Mouse (Mus musculus): ENCODE measurements around the gene H2-DMa. TPM values are rescaled to one million over a fixed set of nuclear protein-coding genes. Genes with fewer than 3 reads are reported as not detected.

H2-DMa gene
- total RNA-seq, 2 experiments from 2014 or later, result 17.2 to 20.4 TPM

DNA sequence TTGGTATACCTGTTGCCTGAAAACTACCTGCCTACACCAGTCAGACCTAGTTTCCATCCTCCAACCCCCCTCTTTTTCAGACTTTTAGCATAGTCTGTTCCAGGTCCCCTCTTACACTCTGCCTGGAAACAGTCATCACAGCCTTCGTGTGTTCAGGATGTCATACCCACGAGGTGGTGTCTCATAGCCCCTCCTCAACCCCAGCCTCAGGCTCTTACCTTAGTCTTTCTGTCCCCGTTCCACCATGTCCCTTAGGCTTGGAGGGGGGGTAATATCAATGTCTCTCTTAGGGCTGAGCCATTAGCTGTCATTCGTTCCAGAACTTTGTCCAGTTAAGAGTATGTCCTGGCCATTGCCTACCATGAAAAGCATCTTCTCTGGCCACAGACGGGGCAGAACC, 18.2 kb upstream of the H2-DMa start:
- ATAC-seq (replicated peaks; ENCODE audit: low FRiP score, poor library complexity, severe bottlenecking), result 0 out of 2 replicates have a peak, but pooled peaks have one; percentile 5

DNA sequence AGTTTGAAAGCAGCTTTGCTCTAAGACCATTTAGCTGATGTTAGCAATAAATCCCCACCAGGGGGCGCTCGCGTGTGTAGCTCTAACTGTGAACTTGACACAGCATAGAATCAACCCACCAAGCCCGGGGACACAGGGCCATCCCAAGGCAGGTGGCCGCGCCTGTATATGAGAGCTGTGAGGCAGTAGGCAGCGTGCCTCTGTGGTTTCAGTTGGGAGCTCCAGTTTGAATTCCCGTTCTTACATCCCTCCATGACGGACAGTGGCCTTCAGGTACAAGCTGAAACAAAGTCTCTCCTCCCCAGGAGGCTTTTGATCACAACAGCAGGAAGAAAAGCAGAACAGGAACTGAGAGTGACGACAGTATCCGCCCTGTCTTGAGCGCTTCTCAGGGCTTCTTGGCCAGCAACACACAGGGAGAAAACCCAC, 17.7 kb upstream of the H2-DMa start:
- peak; percentile 93 for ATAC-seq (replicated peaks; ENCODE audit: low FRiP score, poor library complexity, severe bottlenecking)

DNA sequence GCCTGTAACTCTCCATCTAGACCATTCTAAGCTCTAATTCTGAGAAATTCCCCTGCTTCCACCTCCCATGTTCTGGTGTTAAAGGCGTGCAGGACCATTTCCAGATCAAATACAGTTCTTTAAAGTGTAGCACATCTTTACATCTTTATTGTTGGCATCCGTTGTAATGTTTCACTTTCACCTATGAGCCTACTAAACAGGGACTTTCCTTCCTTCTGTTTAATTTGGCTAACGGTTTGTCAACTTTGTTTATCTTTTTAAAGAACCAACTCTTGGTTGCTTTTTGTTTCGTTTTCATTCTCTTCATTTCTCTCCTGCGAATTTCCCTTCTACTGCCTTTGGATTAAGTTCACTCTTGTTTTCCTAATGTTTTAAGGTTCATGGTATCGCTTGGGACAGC, 16.5 kb upstream of the H2-DMa start:
- no peak for ATAC-seq (replicated peaks; ENCODE audit: low FRiP score, poor library complexity, severe bottlenecking)

DNA sequence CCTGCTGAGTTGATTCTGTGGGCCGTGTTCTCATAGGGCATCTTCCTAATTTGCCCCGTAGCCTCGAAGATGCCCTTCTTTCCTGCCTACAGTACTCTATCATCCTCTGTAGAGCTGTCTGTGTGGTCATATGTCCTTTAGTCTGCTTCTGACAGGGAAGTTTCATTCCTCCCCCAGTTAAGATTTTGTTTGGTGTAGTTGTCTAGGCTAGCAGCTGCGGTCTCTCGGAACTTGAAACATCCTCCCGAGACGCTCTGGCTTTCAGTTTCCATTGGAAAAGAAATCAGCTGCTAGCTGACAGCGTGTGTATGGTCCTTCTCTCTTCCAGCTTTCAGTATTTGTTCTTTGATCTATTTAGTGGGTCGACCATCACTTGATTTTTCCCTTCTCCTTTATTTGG, 14.5 kb upstream of the H2-DMa start:
- ATAC-seq (replicated peaks; ENCODE audit: low FRiP score, poor library complexity, severe bottlenecking), result no peak

DNA sequence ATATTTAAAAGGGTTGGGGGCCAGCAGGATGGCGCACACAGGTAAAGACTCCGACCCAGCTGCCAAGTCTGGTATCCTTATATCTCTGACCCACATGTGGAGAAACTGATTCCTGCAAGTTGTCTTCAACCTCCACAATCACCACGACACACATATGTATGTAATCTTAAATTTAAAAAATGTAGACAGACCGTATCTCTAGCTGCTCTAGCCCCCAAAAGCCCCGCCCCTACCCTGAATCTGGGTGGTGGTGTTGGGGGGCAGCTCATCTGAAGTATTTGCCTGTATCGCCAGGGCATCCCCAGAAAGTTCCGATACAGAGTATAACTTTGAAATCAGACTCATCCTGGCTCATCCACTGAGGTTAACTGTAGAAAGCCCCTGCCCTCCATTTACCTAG, 12.8 kb upstream of the H2-DMa start:
- no peak for ATAC-seq (replicated peaks; ENCODE audit: low FRiP score, poor library complexity, severe bottlenecking)

DNA sequence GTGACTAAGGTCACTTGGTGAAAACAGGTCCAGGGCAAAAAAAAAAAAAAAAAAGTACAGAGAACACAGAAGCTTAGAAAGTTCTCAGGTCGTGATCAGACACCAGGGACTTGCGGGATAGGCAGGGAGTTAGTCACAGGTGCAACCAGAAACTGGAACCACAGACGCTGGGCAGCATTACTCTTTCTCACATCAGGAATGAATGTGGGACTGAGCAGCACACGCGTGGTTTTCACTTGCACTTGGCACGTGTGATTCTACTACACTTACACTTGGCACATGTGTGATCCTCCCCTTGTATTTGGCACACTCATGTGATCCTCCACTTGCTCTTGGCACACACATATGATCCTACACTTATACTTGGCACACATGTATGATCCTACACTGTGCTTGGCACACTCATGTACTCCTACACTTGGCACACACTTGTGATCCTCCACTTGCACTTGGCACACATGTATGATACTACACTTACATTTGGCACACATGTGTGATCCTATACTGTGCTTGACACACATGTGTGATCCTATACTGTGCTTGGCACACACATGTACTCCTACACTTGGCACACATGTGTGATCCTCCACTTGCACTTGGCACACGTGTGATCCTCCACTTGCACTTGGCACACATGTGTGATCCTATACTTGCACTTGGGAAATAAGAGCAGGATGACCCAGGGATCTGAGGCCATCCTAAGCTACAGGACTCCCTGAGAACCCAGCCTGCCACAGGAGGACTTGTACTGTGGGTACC, 12.1 kb upstream of the H2-DMa start:
- no peak for ATAC-seq (replicated peaks; ENCODE audit: low FRiP score, poor library complexity, severe bottlenecking)

DNA sequence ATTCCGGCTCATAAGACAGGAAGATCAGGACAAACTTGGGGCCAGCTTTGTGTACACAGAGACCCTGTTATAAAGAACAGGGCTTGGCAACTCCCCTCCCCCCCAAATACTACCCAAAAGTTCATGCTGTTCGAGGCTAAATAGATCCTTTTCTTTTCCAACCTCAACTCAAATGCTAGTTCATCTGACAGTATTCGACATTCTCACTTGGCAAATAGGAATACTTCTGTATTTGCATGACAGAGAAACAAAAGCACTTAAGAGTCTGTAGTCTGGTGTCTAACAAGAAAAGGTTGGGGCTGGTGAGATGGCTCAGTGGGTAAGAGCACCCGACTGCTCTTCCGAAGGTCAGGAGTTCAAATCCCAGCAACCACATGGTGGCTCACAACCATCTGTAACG, 10.9 kb upstream of the H2-DMa start:
- ATAC-seq (replicated peaks; ENCODE audit: low FRiP score, poor library complexity, severe bottlenecking), result no peak

DNA sequence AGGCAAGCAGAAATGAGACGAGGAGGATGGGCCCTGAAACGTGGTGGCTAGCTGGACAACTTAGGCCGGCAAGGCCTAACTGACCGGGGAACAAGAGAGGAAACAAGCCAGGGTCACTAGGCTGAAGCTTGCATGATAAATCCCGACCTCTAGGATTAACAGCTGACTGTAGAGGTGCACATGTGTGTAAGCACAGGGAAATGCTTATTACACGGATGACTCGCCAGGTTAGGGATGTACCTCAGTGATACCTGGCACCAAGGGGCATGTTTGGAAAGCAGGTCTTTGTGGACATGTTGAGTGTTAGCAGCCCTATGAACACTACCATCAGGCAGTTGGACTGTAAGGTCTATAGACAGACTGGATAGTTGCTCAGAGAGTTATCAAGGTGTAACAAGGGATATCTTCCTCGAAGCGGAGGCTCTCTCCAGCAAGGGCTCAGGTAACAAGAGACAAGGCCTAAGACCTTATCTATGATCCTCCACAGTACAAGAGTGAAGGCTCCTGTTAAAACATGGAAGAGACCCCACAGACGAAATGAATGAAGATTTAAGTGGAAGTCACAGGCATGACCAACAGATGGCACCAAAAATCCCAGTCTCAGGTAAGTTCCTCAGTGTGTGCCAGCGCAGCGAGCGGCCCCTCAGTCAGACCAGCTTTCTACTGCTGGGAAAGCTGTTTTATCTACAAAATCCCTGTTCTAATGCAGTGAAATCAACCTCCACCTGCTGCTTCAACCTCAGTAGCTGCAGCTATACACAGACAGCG, 10.1 kb upstream of the H2-DMa start:
- no peak for ATAC-seq (replicated peaks; ENCODE audit: low FRiP score, poor library complexity, severe bottlenecking)

DNA sequence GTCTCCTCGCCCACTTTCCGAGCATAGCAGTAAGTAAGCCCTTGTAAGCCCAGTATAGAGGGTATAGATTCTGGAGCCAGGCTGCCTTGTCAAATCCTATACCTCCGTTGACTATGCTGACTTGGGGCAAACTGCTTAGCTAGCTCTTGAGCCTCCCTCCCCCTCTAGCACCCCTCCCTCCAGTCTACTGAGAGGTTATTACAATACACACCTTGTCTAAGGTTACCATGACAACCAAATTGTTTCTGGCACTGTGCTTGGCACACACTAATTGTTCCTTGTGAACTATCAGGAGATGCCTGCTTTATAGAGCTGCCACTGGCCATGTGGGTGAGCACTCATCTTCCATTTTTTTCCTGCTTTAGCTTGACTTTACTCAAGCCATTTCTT, 9.5 kb upstream of the H2-DMa start:
- ATAC-seq (replicated peaks; ENCODE audit: low FRiP score, poor library complexity, severe bottlenecking), result no peak

DNA sequence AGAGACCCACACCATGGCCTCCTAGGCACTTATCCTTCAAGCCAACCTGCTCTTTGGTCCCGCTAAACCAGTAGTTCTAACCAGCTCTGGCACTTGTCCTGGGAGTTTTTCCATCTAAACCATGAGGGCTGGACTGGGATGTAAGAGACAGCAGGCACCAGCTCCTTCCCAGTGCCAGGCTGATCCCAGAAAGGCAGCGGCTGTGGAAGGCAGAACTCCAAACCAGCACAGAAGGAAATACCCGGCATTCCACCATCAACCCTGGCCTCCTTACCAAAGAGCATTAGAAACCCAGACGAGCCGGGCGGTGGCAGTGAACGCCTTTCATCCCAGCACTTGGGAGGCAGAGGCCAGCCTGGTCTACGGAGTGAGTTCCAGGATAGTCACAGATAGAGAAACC, 9.0 kb upstream of the H2-DMa start:
- no peak for ATAC-seq (replicated peaks; ENCODE audit: low FRiP score, poor library complexity, severe bottlenecking)

DNA sequence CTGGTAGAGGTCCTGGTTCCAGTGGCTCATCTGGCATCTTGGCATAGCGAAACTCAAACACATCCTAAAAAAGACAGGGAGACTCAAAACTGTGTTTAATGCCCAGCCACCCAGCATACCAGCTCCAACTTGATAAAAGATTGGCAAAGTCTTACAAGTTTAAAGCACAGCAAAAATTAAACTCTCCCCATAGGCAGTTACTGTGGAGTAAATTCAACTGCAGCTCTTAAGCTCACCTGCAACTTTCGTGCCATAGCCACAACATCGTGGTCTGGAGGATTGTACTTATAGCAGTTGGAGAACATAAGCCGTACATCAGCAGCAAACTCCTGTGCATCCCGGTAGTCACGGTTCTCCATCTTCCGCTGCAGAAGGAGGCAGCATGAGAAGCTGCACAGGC, 5.2 kb upstream of the H2-DMa start:
- ATAC-seq (replicated peaks; ENCODE audit: low FRiP score, poor library complexity, severe bottlenecking), result no peak

DNA sequence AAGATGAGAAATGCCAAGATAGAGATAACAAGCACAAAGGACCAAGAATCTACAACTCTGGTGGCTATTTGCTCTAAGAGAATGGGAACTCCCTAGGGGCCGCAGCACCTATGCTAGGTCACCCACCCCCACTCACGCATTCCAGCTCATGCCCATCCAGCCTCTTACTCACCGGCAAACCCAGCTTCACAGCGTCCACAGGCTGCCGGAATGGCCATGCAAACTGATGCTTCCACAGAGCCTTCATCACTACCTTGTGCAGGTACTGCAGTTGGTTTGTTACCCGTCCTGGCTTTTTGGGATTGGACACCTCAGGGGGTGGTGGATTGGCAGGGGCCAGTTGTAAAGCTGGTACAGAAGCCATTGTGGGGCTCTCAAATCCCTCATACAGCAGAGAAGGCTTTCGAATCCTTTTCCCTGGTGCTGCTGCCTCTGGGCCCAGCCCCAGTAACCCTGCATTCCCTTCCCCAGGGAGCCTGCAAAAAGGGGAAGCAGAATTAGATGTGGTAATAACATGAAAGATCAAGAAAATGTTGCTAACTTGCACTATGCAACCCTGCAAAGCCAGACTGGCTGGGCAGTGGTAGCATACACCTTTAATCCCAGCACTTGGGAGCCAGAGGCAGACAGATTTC, 2.5 kb upstream of the H2-DMa start:
- ATAC-seq (replicated peaks; ENCODE audit: low FRiP score, poor library complexity, severe bottlenecking), result no peak

DNA sequence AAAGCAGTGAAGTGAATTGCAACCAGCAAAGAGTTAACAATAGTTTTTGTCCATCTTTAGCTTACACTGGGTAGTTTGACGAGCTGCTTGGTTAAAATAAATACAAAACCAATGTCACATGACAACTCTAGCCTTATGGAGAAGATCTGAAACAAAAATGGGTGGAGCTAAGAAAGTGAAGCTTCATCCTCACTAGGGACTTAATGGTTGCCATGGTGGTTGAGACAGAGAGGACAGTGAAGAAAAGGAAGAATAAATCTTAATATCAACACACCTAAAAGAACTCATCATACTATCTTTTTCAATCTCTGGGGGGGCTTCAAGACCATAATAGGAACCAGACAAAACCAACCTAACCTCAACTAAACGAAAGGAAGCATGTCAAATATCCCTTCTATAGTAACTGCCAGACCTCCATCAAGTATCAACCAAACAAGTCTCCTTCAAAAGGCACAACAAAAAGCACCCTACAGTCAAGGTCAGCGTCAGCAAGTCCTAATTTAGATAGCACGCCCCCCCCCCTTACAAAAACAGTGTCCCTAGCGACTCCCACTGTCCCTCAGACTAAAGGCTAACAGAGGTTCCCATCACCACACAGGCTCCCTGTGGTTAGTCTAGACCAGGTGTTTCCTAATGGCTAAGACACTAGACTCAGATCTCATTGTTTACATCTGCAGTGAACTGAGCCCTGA, 1.8 kb upstream of the H2-DMa start:
- ATAC-seq (replicated peaks; ENCODE audit: low FRiP score, poor library complexity, severe bottlenecking), result no peak

DNA sequence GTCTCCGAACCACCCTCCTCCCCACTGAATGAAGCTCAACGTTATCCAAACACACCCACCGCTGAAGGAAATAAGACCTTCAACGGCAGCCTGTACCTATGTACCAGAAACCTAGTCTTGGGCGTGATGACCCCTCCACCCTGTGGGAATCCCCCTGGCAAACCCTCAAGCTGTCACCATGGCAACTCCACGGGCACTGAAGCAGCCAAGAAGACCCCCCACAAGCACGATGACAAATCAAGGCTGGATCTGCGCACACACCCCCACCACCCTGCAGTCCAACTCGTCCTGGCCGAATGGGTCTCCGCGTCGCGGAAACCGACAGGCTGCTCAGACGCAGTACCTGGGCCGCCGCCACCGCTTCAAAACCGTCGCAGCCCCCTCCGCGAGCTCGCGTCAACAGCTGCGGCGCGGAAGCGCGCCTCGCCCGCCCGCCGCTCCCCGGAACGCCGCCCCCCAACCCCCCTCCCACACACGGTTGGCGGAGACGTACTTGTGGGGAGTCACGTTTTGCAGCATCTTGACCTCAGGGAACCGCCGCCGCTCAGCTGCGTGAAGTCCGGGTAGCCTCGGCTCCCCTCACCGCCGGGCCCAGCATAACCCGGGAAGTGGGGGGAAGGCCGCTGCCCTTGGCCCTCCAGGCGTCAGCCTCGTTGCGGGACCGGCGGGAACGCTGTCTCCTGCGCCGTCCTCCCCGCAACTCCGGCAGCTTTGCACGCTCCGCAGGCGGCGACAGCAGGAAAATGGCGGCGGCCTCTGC, 1.0 kb upstream of the H2-DMa start:
- no peak for ATAC-seq (replicated peaks; ENCODE audit: low FRiP score, poor library complexity, severe bottlenecking)

DNA sequence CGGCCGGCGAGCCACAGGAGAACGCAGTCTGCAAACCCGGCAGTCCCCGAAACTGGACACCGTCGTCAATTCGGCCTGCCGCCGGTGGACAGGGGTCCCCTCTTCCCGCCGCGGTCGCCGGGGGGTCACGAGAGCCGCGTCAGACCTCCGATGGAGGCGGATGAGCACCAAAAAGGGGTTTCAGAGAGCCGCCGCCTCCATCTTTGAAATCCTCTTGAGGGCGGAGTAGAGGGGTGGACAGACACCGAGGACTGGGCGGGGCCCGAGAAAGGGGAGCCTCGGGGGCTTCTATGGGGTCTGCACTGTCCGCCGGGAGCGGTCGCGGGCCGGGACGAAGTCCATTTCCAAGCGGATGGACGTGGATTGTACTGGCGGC, 480 bp upstream of the H2-DMa start:
- ATAC-seq (replicated peaks; ENCODE audit: low FRiP score, poor library complexity, severe bottlenecking), result peak; percentile 10

DNA sequence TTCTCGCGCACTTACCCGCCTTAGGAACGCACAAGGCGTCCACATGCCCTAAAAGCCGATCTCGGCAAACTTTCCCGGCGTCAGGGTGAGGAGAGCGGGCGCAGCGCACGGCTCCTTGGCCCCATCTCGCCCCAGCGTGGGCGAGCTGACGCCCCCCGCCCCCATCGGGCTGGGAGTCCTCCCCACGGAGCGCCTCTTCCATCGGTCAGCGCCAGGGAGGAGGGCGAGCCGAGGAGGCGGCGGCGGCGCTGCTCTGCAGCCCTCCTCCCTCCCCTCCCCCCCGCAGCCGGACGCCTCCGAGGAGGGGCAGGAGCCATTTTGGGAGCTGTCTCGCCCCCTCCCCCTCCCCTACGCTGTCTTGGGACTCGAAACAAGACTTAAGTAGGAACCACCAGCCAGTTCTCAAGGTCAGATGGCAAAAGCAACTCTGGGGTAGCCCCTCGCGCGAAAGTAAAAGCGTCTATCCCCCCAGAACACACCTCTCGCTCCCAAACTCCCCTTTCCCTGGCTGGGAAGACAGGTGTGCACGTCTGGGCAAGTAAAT, 911 bp downstream of the H2-DMa start:
- ATAC-seq (replicated peaks; ENCODE audit: low FRiP score, poor library complexity, severe bottlenecking), result 0 out of 2 replicates have a peak, but pooled peaks have one; percentile 13

DNA sequence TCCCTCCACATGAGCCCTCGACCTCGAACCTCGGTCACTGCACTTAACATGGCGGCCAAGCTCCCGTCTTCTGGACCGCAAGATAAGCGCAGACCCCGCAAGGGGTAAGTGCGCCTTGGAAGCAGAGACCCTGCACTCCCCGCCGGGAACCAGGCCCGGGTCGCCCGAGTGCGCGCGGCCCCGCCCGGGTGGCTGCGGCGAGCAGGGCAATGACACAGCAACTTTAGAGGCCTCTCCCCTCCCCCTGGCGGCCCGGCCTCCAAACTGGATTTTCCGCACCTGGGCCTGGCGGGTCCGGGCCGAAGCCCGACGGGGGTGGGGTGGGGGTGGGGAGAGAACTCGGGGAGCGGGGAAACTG, 1.5 kb downstream of the H2-DMa start:
- ATAC-seq (replicated peaks; ENCODE audit: low FRiP score, poor library complexity, severe bottlenecking), result peak; percentile 50

DNA sequence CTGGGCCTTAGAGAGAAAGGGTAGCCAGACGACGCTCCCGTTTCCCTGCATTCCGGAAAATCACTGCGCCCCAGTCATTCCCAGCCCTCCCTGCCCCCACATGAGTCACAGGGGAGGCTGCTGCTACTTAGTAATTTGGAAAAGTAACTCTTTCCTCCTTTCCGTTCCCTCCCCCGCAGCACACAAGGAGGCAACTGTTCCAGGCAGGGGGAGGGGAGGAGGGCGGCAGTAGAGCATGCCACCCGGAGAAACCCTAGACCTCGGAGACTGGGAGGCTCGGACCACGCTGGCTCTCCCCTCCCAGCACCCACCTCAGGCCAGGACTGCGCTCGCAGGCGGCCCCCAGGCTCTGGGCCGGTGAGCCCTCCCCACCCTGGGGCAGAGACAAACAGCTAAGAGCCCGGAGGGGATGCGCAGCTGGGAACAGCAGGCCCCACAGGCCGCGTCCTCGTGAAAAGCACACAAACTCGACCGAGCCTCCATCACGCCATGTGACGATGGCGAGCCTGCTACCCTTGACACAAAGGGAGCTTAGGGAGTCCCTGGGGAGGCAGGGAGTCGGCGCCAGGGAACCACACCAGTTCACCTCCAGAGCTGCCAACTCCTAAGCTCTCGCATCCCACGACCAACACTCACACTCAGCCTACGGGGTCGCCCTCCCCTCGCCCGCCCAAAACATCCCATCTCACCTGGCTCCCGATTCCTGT, 2.0 kb downstream of the H2-DMa start:
- no peak for ATAC-seq (replicated peaks; ENCODE audit: low FRiP score, poor library complexity, severe bottlenecking)

DNA sequence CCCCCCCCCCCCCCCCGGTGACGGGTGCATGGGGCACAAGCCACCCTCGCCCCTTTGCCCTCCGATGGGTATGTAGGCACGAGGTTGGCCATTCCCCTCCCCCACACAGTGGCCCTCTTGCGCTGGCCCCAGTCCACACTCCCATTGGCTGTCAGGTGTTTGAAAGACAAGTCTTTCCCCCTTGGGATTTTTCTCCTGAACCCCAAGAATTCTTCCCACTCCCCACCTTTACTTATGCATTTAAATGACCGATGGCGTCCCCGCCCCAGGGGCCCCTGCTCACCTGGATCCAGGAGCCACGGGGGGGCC, 2.5 kb downstream of the H2-DMa start:
- ATAC-seq (replicated peaks; ENCODE audit: low FRiP score, poor library complexity, severe bottlenecking), result no peak

All from erythroid progenitor cell, adult 5-6 weeks (primary cell).